Mouse (Mus musculus) liver, postnatal 0 days (tissue): ENCODE measurements at regions not wholly inside any gene's neighbourhood (a gene's known extent, or its start where the extent isn't known, plus 50 kb on each side); places are given as distances from the start of the nearest gene placed in this dataset.

Source experiments
- ATAC-seq: fragments of 200-750 bp; cut with Nextera tagmentation; 2 replicates; pipeline ENCODE4 v1.8.0; 2017; ENCODE audit warnings: mild to moderate bottlenecking, moderate library complexity
- DNase-seq: peaks from one replicate; pipeline ENCODE4 v3.0.0-alpha.2; 2016
- H3K27ac ChIP-seq: fragments of 300-500 bp; sonication (generic); 2 replicates; pipeline ENCODE4 v1.5.1; 2014; ENCODE audit warnings: antibody characterized with exemption, moderate library complexity, mild to moderate bottlenecking, low read depth
- H3K27me3 ChIP-seq: fragments of 300-500 bp; sonication (generic); 2 replicates; pipeline ENCODE4 v1.6.1; 2014; ENCODE audit warnings: low read length, control low read depth, mixed read lengths; ENCODE audit not compliant: insufficient read depth
- H3K36me3 ChIP-seq: fragments of 300-500 bp; sonication (generic); replicated peaks from 2 replicates; pipeline ENCODE4 v1.6.1; 2014; ENCODE audit warnings: mild to moderate bottlenecking, control low read depth, low read length, moderate library complexity, mixed read lengths; ENCODE audit not compliant: insufficient read depth
- H3K4me1 ChIP-seq: fragments of 300-500 bp; sonication (generic); 2 replicates; pipeline ENCODE4 v1.6.1; 2014; ENCODE audit warnings: antibody characterized with exemption, mild to moderate bottlenecking, control low read depth; ENCODE audit not compliant: insufficient read depth
- H3K4me2 ChIP-seq: fragments of 300-500 bp; sonication (generic); 2 replicates; pipeline ENCODE4 v1.6.1; 2014; ENCODE audit warnings: low read depth, mild to moderate bottlenecking, low read length, moderate library complexity, mixed read lengths
- H3K4me3 ChIP-seq: fragments of 300-500 bp; sonication (generic); 2 replicates; pipeline ENCODE4 v1.5.1; 2014; ENCODE audit warnings: low read depth, low read length
- H3K9ac ChIP-seq: fragments of 300-500 bp; sonication (generic); replicated peaks from 2 replicates; pipeline ENCODE4 v1.6.1; 2014; ENCODE audit warnings: mild to moderate bottlenecking, moderate library complexity
- H3K9me3 ChIP-seq: fragments of 300-500 bp; sonication (generic); 2 replicates; pipeline ENCODE4 v1.6.1; 2016; ENCODE audit warnings: mild to moderate bottlenecking, control low read depth, low read length, mixed read lengths
- CTCF ChIP-seq: sonication (generic); IDR thresholded peaks from 2 replicates; pipeline ENCODE4 v1.5.1; 2016; ENCODE audit warnings: antibody characterized with exemption, low read depth
- EP300 ChIP-seq: IDR thresholded peaks from 2 replicates; pipeline ENCODE4 v1.6.1; 2016; ENCODE audit warnings: antibody characterized with exemption, low read depth, mild to moderate bottlenecking
- WGBS: fragments of 180-500 bp; shearing (Covaris S2); extraction: QIAGEN DNeasy Blood & Tissue Kit; methylation state at CpG from one replicate; pipeline ENCODE4 v1.1.7; 2014; ENCODE audit not compliant: insufficient replicate concordance; 5-methylcytosine and 5-hydroxymethylcytosine counted together

DNA sequence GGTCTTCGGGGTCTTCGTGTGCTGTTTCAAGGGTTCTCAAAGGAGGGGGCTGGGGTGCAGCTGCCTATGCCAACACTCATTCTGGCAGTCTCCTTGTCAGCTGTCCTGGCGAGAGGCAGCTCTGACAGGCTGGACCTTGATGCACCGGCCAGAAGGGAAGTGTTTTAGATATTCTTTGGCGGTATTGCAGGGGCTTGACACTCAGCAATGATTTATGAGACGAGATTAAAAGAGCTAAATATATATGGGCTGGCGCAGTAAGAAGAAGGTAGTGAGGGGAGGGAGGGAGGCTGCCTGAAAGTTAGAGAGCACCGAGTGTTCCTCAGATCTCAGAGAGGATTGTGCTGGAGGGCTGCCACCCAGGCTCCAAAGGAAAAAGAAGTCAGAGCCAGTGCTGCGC is 50.2 kb upstream of the Pdzd8 start:
- no peak overlapping the region for H3K9ac ChIP-seq
- DNase-seq = no peak
- no peaks in the 10 kb centered on the region for H3K36me3 ChIP-seq
- no peaks in the 10 kb centered on the region for H3K9me3 ChIP-seq
- H3K4me1 ChIP-seq = no peaks in the 10 kb centered on the region
- no peak overlapping the region for H3K27ac ChIP-seq
- H3K4me2 ChIP-seq = no peak overlapping the region
- H3K4me3 ChIP-seq = no peak overlapping the region
- no peak for ATAC-seq
- 40% methylated on average over 9 of the region's 9 CpGs for WGBS
- TF ChIP-seq EP300 (no peak), CTCF (no peak)
- peaks cover 31% of the 10 kb centered on the region for H3K27me3 ChIP-seq

DNA sequence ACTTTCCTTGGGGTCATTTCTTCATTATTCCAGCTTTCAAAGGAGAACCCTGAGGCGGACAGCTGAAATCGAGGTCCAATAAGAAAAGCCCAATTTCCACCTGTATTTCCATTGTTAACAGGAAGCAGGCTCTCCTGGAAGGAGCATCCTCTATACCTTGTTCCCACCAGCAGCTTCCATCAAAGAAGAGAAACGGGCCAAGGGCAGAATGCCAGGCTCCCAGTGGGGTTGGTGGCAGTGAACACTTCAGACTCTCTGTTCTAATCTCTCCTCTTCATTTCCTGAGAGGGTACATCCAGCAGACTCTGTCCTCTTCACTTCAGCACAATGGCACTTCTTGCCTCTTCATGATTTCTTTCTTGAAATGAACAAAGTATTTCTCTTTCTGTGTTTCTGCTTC is 50.9 kb upstream of the Pdzd8 start:
- H3K27ac ChIP-seq = no peak overlapping the region
- ATAC-seq (no peak), DNase-seq (no peak)
- no peaks in the 10 kb centered on the region for H3K4me1 ChIP-seq
- TF ChIP-seq EP300 = no peak
- TF ChIP-seq CTCF = no peak
- H3K9ac ChIP-seq = no peak overlapping the region
- WGBS = 67% methylated on average over 3 of the region's 3 CpGs
- no peak overlapping the region for H3K4me2 ChIP-seq
- H3K4me3 ChIP-seq = no peak overlapping the region
- H3K9me3 ChIP-seq = no peaks in the 10 kb centered on the region
- H3K36me3 ChIP-seq = no peaks in the 10 kb centered on the region
- peaks cover 34% of the 10 kb centered on the region for H3K27me3 ChIP-seq

- Histone ChIP-seq H3K27me3 (peaks cover 40% of the 10 kb centered on the region), H3K36me3 (no peaks in the 10 kb centered on the region), H3K4me1 (no peaks in the 10 kb centered on the region), H3K27ac (no peak overlapping the region), H3K9ac (no peak overlapping the region), H3K9me3 (no peaks in the 10 kb centered on the region), H3K4me3 (no peak overlapping the region), H3K4me2 (no peak overlapping the region)
- no peak for TF ChIP-seq EP300
- TF ChIP-seq CTCF = no peak
- ATAC-seq (no peak), DNase-seq (no peak)
- WGBS = 29% methylated on average over 11 of the region's 11 CpGs
Measured at GRCm38 (mm10) chr19:59399849-59400585, 54.4 kb upstream of the Pdzd8 start.

DNA sequence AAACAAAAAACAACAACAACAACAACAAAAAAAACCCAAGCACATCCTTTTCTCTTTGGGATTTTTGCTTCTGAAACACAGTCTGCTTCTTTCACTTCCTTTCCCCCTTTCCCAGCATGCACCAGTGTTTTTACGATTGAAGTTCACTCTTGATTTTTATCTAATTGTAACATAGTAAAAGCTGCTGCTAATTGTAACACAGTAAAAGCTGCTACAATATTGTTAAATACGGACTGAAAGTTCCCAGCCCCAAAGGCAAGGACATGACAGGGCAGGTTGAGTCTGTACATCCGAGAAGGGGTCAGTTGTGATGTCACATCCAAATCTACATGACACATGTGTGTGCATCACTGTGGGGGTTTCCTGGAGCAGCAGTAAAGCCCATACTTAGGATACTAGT is 55.7 kb upstream of the Pdzd8 start:
- no peak for DNase-seq
- no peaks in the 10 kb centered on the region for H3K9me3 ChIP-seq
- 58% methylated on average over 3 of the region's 3 CpGs for WGBS

GRCm38 (mm10) chr19:59402097-59402496 is 56.1 kb upstream of the Emx2 start:
- 65% methylated on average over 4 of the region's 4 CpGs for WGBS
- peaks cover 31% of the 10 kb centered on the region for H3K27me3 ChIP-seq
- no peak overlapping the region for H3K27ac ChIP-seq

More for the DNA sequence above, 55.7 kb upstream of the Pdzd8 start:
- Histone ChIP-seq H3K4me2 (no peak overlapping the region), H3K4me3 (no peak overlapping the region), H3K27me3 (peaks cover 34% of the 10 kb centered on the region), H3K9ac (no peak overlapping the region), H3K4me1 (no peaks in the 10 kb centered on the region), H3K36me3 (no peaks in the 10 kb centered on the region), H3K27ac (no peak overlapping the region)
- no peak for TF ChIP-seq EP300
- no peak for TF ChIP-seq CTCF
- no peak for ATAC-seq

DNA sequence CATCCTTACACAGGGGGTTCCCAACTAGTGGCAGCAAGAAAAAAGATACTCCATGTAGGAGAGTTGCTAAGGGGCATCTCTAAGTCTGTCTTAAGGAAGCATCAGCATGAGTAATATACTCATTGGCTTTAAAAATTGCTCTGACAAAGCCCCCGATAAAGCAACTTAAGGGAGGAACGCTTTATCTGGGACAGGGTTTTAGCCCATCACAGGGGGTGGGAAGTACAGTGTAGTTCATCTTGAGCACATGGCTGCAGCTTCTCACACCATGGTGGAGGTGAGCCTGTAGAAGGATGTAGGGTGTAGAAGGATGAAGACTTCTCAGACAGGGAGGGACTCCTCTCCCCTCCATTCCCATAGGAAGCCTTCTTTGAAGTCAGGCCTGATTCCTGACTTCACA is 54.1 kb upstream of the Emx2 start:
- Histone ChIP-seq H3K4me1 (no peaks in the 10 kb centered on the region), H3K36me3 (no peaks in the 10 kb centered on the region), H3K4me3 (no peak overlapping the region), H3K9ac (no peak overlapping the region), H3K27ac (no peak overlapping the region), H3K27me3 (peaks cover 24% of the 10 kb centered on the region), H3K9me3 (no peaks in the 10 kb centered on the region), H3K4me2 (no peak overlapping the region)
- 86% methylated on average over 2 of the region's 2 CpGs for WGBS
- no peak for ATAC-seq
- no peak for TF ChIP-seq CTCF
- TF ChIP-seq EP300 = no peak
- DNase-seq = no peak

More at GRCm38 (mm10) chr19:59402097-59402496, 56.1 kb upstream of the Emx2 start:
- no peaks in the 10 kb centered on the region for H3K4me1 ChIP-seq
- DNase-seq (no peak), ATAC-seq (no peak)
- no peak overlapping the region for H3K4me3 ChIP-seq
- H3K4me2 ChIP-seq = no peak overlapping the region
- H3K9ac ChIP-seq = no peak overlapping the region; the same call in 1 of the 2 replicates
- no peaks in the 10 kb centered on the region for H3K36me3 ChIP-seq
- TF ChIP-seq EP300 (no peak), CTCF (no peak)
- no peaks in the 10 kb centered on the region for H3K9me3 ChIP-seq
